Mouse (Mus musculus) heart, embryonic 12.5 days (tissue): ENCODE results near the gene Dennd4a. TPM values are rescaled to one million over a fixed set of nuclear protein-coding genes. Genes with fewer than 3 reads are reported as not detected.

ENCODE experiments used
- ATAC-seq: fragments of 200-750 bp; cut with Nextera tagmentation; 2 replicates; pipeline ENCODE4 v1.8.0; 2017; ENCODE audit warnings: moderate TSS enrichment, moderate library complexity; ENCODE audit not compliant: insufficient number of reproducible peaks, low FRiP score
- H3K27ac ChIP-seq: fragments of 300-500 bp; sonication (generic); 2 replicates; pipeline ENCODE4 v1.5.1; 2016; ENCODE audit warnings: mild to moderate bottlenecking, moderate library complexity; ENCODE audit not compliant: poor library complexity, severe bottlenecking
- H3K27me3 ChIP-seq: fragments of 300-500 bp; sonication (generic); replicated peaks from 2 replicates; pipeline ENCODE4 v1.6.1; 2016; ENCODE audit warnings: mild to moderate bottlenecking, moderate library complexity
- H3K36me3 ChIP-seq: fragments of 300-500 bp; sonication (generic); 2 replicates; pipeline ENCODE4 v1.6.1; 2016; ENCODE audit warnings: mild to moderate bottlenecking, moderate library complexity
- H3K4me1 ChIP-seq: fragments of 300-500 bp; sonication (generic); replicated peaks from 2 replicates; pipeline ENCODE4 v1.6.1; 2016; ENCODE audit warnings: mild to moderate bottlenecking
- H3K4me2 ChIP-seq: fragments of 300-500 bp; sonication (generic); 2 replicates; pipeline ENCODE4 v1.6.1; 2016; ENCODE audit warnings: mild to moderate bottlenecking, moderate library complexity
- H3K4me3 ChIP-seq: fragments of 300-500 bp; sonication (generic); 2 replicates; pipeline ENCODE4 v1.5.1; 2016; ENCODE audit warnings: mild to moderate bottlenecking
- H3K9ac ChIP-seq: fragments of 300-500 bp; sonication (generic); 2 replicates; pipeline ENCODE4 v1.6.1; 2016; ENCODE audit warnings: mild to moderate bottlenecking, moderate library complexity
- H3K9me3 ChIP-seq: fragments of 300-500 bp; sonication (generic); replicated peaks from 2 replicates; pipeline ENCODE4 v1.6.1; 2016; ENCODE audit warnings: mild to moderate bottlenecking, moderate library complexity
- WGBS: fragments of 180-500 bp; shearing (Covaris S2); methylation state at CpG from one replicate; pipeline ENCODE4 v1.1.7; 2016; 5-methylcytosine and 5-hydroxymethylcytosine counted together
- polyA plus RNA-seq: library from polyadenylated mRNA; unstranded; fragments of >200 nt; fragmentation: Nextera tagmentation; extraction: Ambion mirVana; gene quantifications from 2 replicates; pipeline ENCODE4 v1.2.1, GENCODE M21; 2016

Dennd4a gene
- polyA plus RNA-seq, 1 experiment from 2014 or later: 5.4 TPM

GRCm38 (mm10) chr9:64925771-64926170 is 114.6 kb downstream of the Dennd4a start:
- 83% methylated on average over 5 of the region's 5 CpGs for WGBS

GRCm38 (mm10) chr9:64926201-64926991 is 115.3 kb downstream of the Dennd4a start:
- Histone ChIP-seq H3K4me2 (no peak overlapping the region), H3K9ac (no peak overlapping the region), H3K4me1 (peaks cover 24% of the 10 kb centered on the region), H3K27me3 (no peaks in the 10 kb centered on the region), H3K9me3 (no peaks in the 10 kb centered on the region), H3K4me3 (no peak overlapping the region), H3K36me3 (no peaks in the 10 kb centered on the region; the same call in 1 of the 2 replicates), H3K27ac (peak overlapping the region; percentile 64)
- ATAC-seq: peak; percentile 77
- 62% methylated on average over 8 of the region's 8 CpGs for WGBS

More at GRCm38 (mm10) chr9:64925771-64926170, 114.6 kb downstream of the Dennd4a start:
- Histone ChIP-seq H3K27me3 (no peaks in the 10 kb centered on the region), H3K4me3 (no peak overlapping the region), H3K27ac (peak overlapping the region; percentile 64; the same call in 1 of the 2 replicates), H3K9me3 (no peaks in the 10 kb centered on the region), H3K9ac (no peak overlapping the region), H3K4me1 (peaks cover 19% of the 10 kb centered on the region), H3K4me2 (no peak overlapping the region), H3K36me3 (no peaks in the 10 kb centered on the region; the same call in 1 of the 2 replicates)
- no peak for ATAC-seq

GRCm38 (mm10) chr9:64930256-64930655 is 119.1 kb downstream of the Dennd4a start:
- Histone ChIP-seq H3K4me2 (no peak overlapping the region), H3K27ac (no peak overlapping the region), H3K4me1 (peaks cover 60% of the 10 kb centered on the region), H3K9ac (no peak overlapping the region), H3K36me3 (no peaks in the 10 kb centered on the region), H3K4me3 (no peak overlapping the region), H3K9me3 (no peaks in the 10 kb centered on the region), H3K27me3 (no peaks in the 10 kb centered on the region)
- 67% methylated on average over 4 of the region's 4 CpGs for WGBS
- ATAC-seq: no peak

GRCm38 (mm10) chr9:64931751-64932610 is 120.8 kb downstream of the Dennd4a start:
- no peak overlapping the region for H3K9ac ChIP-seq
- no peak overlapping the region for H3K4me2 ChIP-seq
- WGBS: 38% methylated on average over 7 of the region's 7 CpGs

GRCm38 (mm10) chr9:64934015-64934754 is 123.0 kb downstream of the Dennd4a start:
- Histone ChIP-seq H3K9me3 (no peaks in the 10 kb centered on the region), H3K4me2 (peak overlapping the region; percentile 18), H3K9ac (no peak overlapping the region), H3K27me3 (no peaks in the 10 kb centered on the region; the same call in 1 of the 2 replicates), H3K36me3 (no peaks in the 10 kb centered on the region), H3K4me1 (peaks cover 64% of the 10 kb centered on the region), H3K27ac (no peak overlapping the region), H3K4me3 (no peak overlapping the region)
- WGBS: 40% methylated on average over 15 of the region's 15 CpGs
- peak; percentile 27; the same call in 1 of the 2 replicates for ATAC-seq

More at GRCm38 (mm10) chr9:64931751-64932610, 120.8 kb downstream of the Dennd4a start:
- ATAC-seq: peak; percentile 74
- H3K36me3 ChIP-seq: no peaks in the 10 kb centered on the region
- H3K27me3 ChIP-seq: no peaks in the 10 kb centered on the region; the same call in 1 of the 2 replicates
- H3K4me1 ChIP-seq: peaks cover 53% of the 10 kb centered on the region
- H3K27ac ChIP-seq: peak overlapping the region; percentile 84
- no peaks in the 10 kb centered on the region for H3K9me3 ChIP-seq
- H3K4me3 ChIP-seq: no peak overlapping the region

DNA sequence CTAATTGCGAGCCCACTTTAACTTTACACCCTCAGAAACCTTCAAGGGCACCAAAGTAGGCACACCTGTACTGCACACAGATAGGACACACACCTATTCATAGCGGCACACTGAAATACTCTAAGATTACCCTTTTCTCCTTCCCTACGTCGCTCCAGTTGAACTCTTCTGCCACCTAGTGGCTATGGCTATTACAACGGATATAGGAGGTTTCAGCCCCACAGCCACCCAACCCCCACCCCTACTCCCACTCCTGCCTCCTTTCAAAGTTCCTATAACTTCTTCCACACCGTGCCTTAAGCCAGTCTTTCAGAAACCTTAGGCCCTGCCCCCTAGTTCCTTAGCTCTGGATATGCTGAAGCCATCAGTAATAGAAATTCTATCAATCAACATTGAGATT is 125.4 kb downstream of the Dennd4a start:
- H3K27me3 ChIP-seq: no peaks in the 10 kb centered on the region; the same call in 1 of the 2 replicates
- H3K4me2 ChIP-seq: no peak overlapping the region
- H3K4me3 ChIP-seq: no peak overlapping the region
- no peaks in the 10 kb centered on the region for H3K36me3 ChIP-seq
- no peak overlapping the region for H3K9ac ChIP-seq
- 3% methylated on average over 6 of the region's 6 CpGs for WGBS
- ATAC-seq: no peak
- H3K4me1 ChIP-seq: peaks cover 68% of the 10 kb centered on the region
- no peak overlapping the region for H3K27ac ChIP-seq
- no peaks in the 10 kb centered on the region for H3K9me3 ChIP-seq

DNA sequence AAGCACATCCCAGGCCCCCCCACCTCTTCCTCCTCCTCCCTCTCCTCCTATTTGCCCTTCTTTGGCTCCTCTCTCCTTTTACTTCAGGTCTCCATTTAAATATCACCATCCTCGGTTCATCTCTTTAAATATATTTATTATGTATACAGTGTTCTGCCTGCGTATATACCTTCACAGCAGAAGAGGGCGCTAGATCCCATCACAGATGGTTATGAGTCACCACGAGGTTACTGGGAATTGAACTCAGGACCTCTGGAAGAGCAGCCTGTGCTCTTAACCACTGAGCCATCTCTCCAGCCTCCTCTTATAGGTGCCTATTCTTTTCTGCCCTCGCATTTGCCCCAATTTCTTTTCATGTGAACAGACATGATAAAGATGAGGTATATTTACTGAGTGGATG is 126.4 kb downstream of the Dennd4a start:
- no peak overlapping the region for H3K4me2 ChIP-seq
- ATAC-seq: no peak

GRCm38 (mm10) chr9:64938535-64938934 is 127.4 kb downstream of the Dennd4a start:
- H3K9me3 ChIP-seq: no peaks in the 10 kb centered on the region
- H3K27me3 ChIP-seq: peaks cover 6% of the 10 kb centered on the region
- H3K4me1 ChIP-seq: peaks cover 55% of the 10 kb centered on the region
- ATAC-seq: no peak
- H3K4me3 ChIP-seq: no peak overlapping the region
- no peaks in the 10 kb centered on the region for H3K36me3 ChIP-seq
- no peak overlapping the region for H3K4me2 ChIP-seq
- H3K9ac ChIP-seq: no peak overlapping the region
- WGBS: 27% methylated on average over 5 of the region's 5 CpGs
- no peak overlapping the region for H3K27ac ChIP-seq

More for the DNA sequence above, 126.4 kb downstream of the Dennd4a start:
- WGBS: 62% methylated on average over 5 of the region's 5 CpGs
- H3K4me1 ChIP-seq: peaks cover 60% of the 10 kb centered on the region
- no peak overlapping the region for H3K4me3 ChIP-seq
- no peaks in the 10 kb centered on the region for H3K9me3 ChIP-seq
- H3K9ac ChIP-seq: no peak overlapping the region
- H3K27ac ChIP-seq: no peak overlapping the region
- no peaks in the 10 kb centered on the region for H3K36me3 ChIP-seq
- H3K27me3 ChIP-seq: peaks cover 6% of the 10 kb centered on the region

DNA sequence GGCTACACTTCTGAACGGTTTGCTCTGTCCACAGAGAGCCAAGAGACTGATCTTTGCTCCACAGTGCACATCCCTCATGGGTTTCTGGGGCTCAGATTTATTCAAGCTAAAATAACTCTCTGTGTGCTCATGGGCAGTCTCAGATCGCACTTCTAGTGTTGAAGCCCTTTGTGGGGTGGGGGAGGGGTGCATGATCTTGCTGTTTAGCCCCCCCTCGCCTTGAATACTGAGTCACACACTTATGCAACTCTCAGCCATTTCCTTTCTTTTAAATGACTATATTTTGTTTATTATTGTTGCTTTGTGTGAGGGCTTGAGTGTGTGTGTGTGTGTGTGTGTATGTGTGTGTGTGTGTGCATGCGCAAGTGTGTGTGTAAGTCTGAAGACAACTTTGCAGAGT is 128.1 kb downstream of the Dennd4a start:
- Histone ChIP-seq H3K4me2 (no peak overlapping the region), H3K4me1 (peaks cover 53% of the 10 kb centered on the region), H3K9me3 (no peaks in the 10 kb centered on the region), H3K27ac (no peak overlapping the region), H3K4me3 (no peak overlapping the region), H3K27me3 (peaks cover 10% of the 10 kb centered on the region), H3K36me3 (no peaks in the 10 kb centered on the region), H3K9ac (no peak overlapping the region)
- WGBS: 48% methylated on average over 4 of the region's 4 CpGs
- ATAC-seq: no peak

- H3K9ac ChIP-seq: no peak overlapping the region
- peaks cover 16% of the 10 kb centered on the region for H3K27me3 ChIP-seq
- H3K4me1 ChIP-seq: peaks cover 48% of the 10 kb centered on the region
- H3K4me3 ChIP-seq: no peak overlapping the region
- 87% methylated on average over 2 of the region's 2 CpGs for WGBS
- no peak overlapping the region for H3K27ac ChIP-seq
- no peaks in the 10 kb centered on the region for H3K36me3 ChIP-seq
- no peak for ATAC-seq
- H3K4me2 ChIP-seq: no peak overlapping the region
- H3K9me3 ChIP-seq: no peaks in the 10 kb centered on the region
These were observed 128.7 kb downstream of the Dennd4a start for GRCm38 (mm10) chr9:64939790-64940189.
